Mouse (Mus musculus): ENCODE results near the gene Rpl35a. TPM values are rescaled to one million over a fixed set of nuclear protein-coding genes. Genes with fewer than 3 reads are reported as not detected.

The Rpl35a gene
- 1,252 and 1,407 TPM in 2 replicates for polyA plus RNA-seq (2012; ENCODE audit: insufficient read depth, insufficient read length, missing spikeins)

- Histone ChIP-seq H3K4me3 (ENCODE audit: insufficient read depth, low read length) (peak within 1 kb of the TSS; percentile 95), H3K4me1 (ENCODE audit: control insufficient read depth, insufficient read depth, low read length) (peaks cover 10% of the 10 kb centered on the region), H3K27ac (ENCODE audit: insufficient read depth, low read depth, low read length) (peak within 1 kb of the TSS; percentile 80)
- TF ChIP-seq CTCF (IDR thresholded peaks at IDR 0.05; ENCODE audit: low read depth, low read length), result no peak
- TF ChIP-seq POLR2A (IDR thresholded peaks at IDR 0.05; ENCODE audit: borderline replicate concordance, low read depth, low read length), result no peak
Measured at GRCm38 (mm10) chr16:33056095-33056785, at the start of gene Rpl35a, which contains the start of gene Iqcg. Gene Rpl35a, plus strand, starts transcription at chr16:33056453. Gene Iqcg, minus strand, starts transcription at chr16:33056218.

GRCm38 (mm10) chr16:33006888-33007287 is 49.4 kb upstream of the Rpl35a start:
- no peak for TF ChIP-seq POLR2A (IDR thresholded peaks at IDR 0.05; ENCODE audit: borderline replicate concordance, low read depth, low read length)
- no peak for TF ChIP-seq CTCF (IDR thresholded peaks at IDR 0.05; ENCODE audit: low read depth, low read length)
- Histone ChIP-seq H3K27ac (ENCODE audit: insufficient read depth, low read depth, low read length) (no peak overlapping the region), H3K4me3 (ENCODE audit: insufficient read depth, low read length) (no peak overlapping the region), H3K4me1 (ENCODE audit: control insufficient read depth, insufficient read depth, low read length) (peaks cover 9% of the 10 kb centered on the region)

DNA sequence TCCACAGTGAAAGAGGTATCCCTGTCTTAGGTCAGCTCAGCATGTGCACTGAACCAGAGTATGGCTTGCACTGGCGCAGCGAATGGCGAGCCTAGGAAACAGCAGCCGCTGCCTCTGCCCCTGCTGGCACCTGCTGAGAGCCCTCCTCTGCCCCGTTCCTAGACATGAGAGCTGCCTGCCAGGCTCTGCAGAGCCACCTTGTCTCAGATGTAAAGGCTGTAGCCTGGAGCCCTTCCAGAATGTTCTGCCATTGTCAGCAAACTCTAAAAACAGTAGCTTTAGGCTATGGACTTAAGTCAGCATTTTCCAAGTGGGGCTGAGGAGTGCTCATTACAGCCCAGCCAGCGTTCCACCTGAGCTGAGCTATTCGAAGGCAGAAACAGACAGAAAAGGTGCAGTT is 48.8 kb upstream of the Rpl35a start:
- TF ChIP-seq CTCF (IDR thresholded peaks at IDR 0.05; ENCODE audit: low read depth, low read length), result no peak
- TF ChIP-seq POLR2A (IDR thresholded peaks at IDR 0.05; ENCODE audit: borderline replicate concordance, low read depth, low read length), result no peak
- Histone ChIP-seq H3K4me3 (ENCODE audit: insufficient read depth, low read length) (no peak overlapping the region), H3K4me1 (ENCODE audit: control insufficient read depth, insufficient read depth, low read length) (peaks cover 9% of the 10 kb centered on the region), H3K27ac (ENCODE audit: insufficient read depth, low read depth, low read length) (no peak overlapping the region)

DNA sequence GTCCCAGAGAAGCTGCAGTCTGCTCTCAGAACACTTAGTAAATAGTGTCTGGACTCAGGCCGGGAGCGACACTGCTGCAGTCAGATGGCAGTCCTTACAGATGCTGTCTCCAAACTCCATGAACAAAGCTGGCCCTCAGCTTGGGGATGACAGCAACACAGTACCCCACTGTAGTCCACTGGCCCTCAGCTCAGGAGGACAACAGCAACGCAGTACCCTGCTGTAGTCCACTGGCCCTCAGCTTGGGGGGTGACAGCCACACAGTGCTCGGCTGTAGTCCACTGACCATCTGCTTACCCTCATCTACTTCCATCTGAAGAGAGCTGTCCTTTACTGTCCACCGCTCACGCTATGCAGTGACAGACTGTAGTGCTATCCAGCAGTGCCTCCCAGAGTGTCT is 46.1 kb upstream of the Rpl35a start:
- Histone ChIP-seq H3K27ac (ENCODE audit: insufficient read depth, low read depth, low read length) (no peak overlapping the region), H3K4me1 (ENCODE audit: control insufficient read depth, insufficient read depth, low read length) (peaks cover 9% of the 10 kb centered on the region), H3K4me3 (ENCODE audit: insufficient read depth, low read length) (no peak overlapping the region)
- TF ChIP-seq POLR2A (IDR thresholded peaks at IDR 0.05; ENCODE audit: borderline replicate concordance, low read depth, low read length), result no peak

- no peaks in the 10 kb centered on the region for H3K4me1 ChIP-seq (ENCODE audit: control insufficient read depth, insufficient read depth, low read length)
- no peak overlapping the region for H3K4me3 ChIP-seq (ENCODE audit: insufficient read depth, low read length)
- H3K27ac ChIP-seq (ENCODE audit: insufficient read depth, low read depth, low read length), result no peak overlapping the region
- TF ChIP-seq CTCF (IDR thresholded peaks at IDR 0.05; ENCODE audit: low read depth, low read length) (no peak), POLR2A (IDR thresholded peaks at IDR 0.05; ENCODE audit: borderline replicate concordance, low read depth, low read length) (no peak)
Measured at GRCm38 (mm10) chr16:33013801-33014200, 42.5 kb upstream of the Rpl35a start.

DNA sequence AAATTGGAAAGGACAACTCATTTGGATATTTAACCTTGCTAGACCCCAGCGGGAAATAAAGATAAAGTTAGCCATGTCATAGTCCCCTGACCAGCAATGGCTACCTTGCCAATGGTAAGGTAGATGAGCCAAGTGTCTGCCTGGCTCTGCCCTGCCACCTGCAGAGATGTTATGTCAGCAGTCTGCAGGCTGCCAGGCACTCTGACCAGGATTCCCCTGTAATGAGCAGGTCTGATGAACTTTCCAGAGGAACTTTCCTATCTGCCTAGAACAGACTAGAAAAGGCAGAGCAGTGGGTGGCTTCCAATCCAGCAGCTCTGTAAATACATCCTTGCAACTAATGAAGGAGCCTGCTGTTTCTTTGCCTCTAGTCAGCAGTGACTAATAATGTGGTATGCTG is 41.3 kb upstream of the Rpl35a start:
- no peak overlapping the region for H3K27ac ChIP-seq (ENCODE audit: insufficient read depth, low read depth, low read length)
- TF ChIP-seq CTCF (IDR thresholded peaks at IDR 0.05; ENCODE audit: low read depth, low read length), result no peak
- no peak for TF ChIP-seq POLR2A (IDR thresholded peaks at IDR 0.05; ENCODE audit: borderline replicate concordance, low read depth, low read length)
- H3K4me1 ChIP-seq (ENCODE audit: control insufficient read depth, insufficient read depth, low read length), result no peaks in the 10 kb centered on the region
- H3K4me3 ChIP-seq (ENCODE audit: insufficient read depth, low read length), result no peak overlapping the region

GRCm38 (mm10) chr16:33015396-33015907 is 40.8 kb upstream of the Rpl35a start:
- Histone ChIP-seq H3K27ac (ENCODE audit: insufficient read depth, low read depth, low read length) (no peak overlapping the region), H3K4me1 (ENCODE audit: control insufficient read depth, insufficient read depth, low read length) (no peaks in the 10 kb centered on the region), H3K4me3 (ENCODE audit: insufficient read depth, low read length) (no peak overlapping the region)
- TF ChIP-seq POLR2A (IDR thresholded peaks at IDR 0.05; ENCODE audit: borderline replicate concordance, low read depth, low read length) (no peak), CTCF (IDR thresholded peaks at IDR 0.05; ENCODE audit: low read depth, low read length) (no peak)

GRCm38 (mm10) chr16:33015986-33016385 is 40.3 kb upstream of the Rpl35a start:
- Histone ChIP-seq H3K4me1 (ENCODE audit: control insufficient read depth, insufficient read depth, low read length) (no peaks in the 10 kb centered on the region), H3K4me3 (ENCODE audit: insufficient read depth, low read length) (no peak overlapping the region), H3K27ac (ENCODE audit: insufficient read depth, low read depth, low read length) (no peak overlapping the region)
- no peak for TF ChIP-seq POLR2A (IDR thresholded peaks at IDR 0.05; ENCODE audit: borderline replicate concordance, low read depth, low read length)
- TF ChIP-seq CTCF (IDR thresholded peaks at IDR 0.05; ENCODE audit: low read depth, low read length), result no peak

GRCm38 (mm10) chr16:33017677-33018349 is 38.4 kb upstream of the Rpl35a start:
- TF ChIP-seq CTCF (IDR thresholded peaks at IDR 0.05; ENCODE audit: low read depth, low read length) (no peak), POLR2A (IDR thresholded peaks at IDR 0.05; ENCODE audit: borderline replicate concordance, low read depth, low read length) (no peak)
- H3K4me1 ChIP-seq (ENCODE audit: control insufficient read depth, insufficient read depth, low read length), result no peaks in the 10 kb centered on the region
- no peak overlapping the region for H3K4me3 ChIP-seq (ENCODE audit: insufficient read depth, low read length)
- H3K27ac ChIP-seq (ENCODE audit: insufficient read depth, low read depth, low read length), result no peak overlapping the region

Measured in bone marrow macrophage, adult 2 months (primary cell).